Mouse (Mus musculus) liver, embryonic 12.5 days (tissue): ENCODE data around the gene Trp53i13. TPM values are rescaled to one million over a fixed set of nuclear protein-coding genes. Genes with fewer than 3 reads are reported as not detected.

Experiments
- ATAC-seq: fragments of 200-750 bp; cut with Nextera tagmentation; 2 replicates; pipeline ENCODE4 v1.8.0; 2017; ENCODE audit warnings: moderate number of reproducible peaks, mild to moderate bottlenecking, moderate library complexity
- H3K27ac ChIP-seq: fragments of 300-500 bp; sonication (generic); 2 replicates; pipeline ENCODE4 v1.5.1; 2016; ENCODE audit warnings: mild to moderate bottlenecking
- H3K27me3 ChIP-seq: fragments of 300-500 bp; sonication (generic); replicated peaks from 2 replicates; pipeline ENCODE4 v1.6.1; 2016; ENCODE audit warnings: mild to moderate bottlenecking, moderate library complexity
- H3K36me3 ChIP-seq: fragments of 300-500 bp; sonication (generic); 2 replicates; pipeline ENCODE4 v1.6.1; 2016; ENCODE audit warnings: mild to moderate bottlenecking, moderate library complexity
- H3K4me1 ChIP-seq: fragments of 300-500 bp; sonication (generic); 2 replicates; pipeline ENCODE4 v1.6.1; 2016
- H3K4me2 ChIP-seq: fragments of 300-500 bp; sonication (generic); 2 replicates; pipeline ENCODE4 v1.6.1; 2016; ENCODE audit warnings: mild to moderate bottlenecking, moderate library complexity
- H3K4me3 ChIP-seq: fragments of 300-500 bp; sonication (generic); 2 replicates; pipeline ENCODE4 v1.5.1; 2016; ENCODE audit warnings: mild to moderate bottlenecking, moderate library complexity
- H3K9ac ChIP-seq: fragments of 300-500 bp; sonication (generic); 2 replicates; pipeline ENCODE4 v1.6.1; 2016; ENCODE audit warnings: mild to moderate bottlenecking, moderate library complexity
- H3K9me3 ChIP-seq: fragments of 300-500 bp; sonication (generic); replicated peaks from 2 replicates; pipeline ENCODE4 v1.6.1; 2016; ENCODE audit warnings: mild to moderate bottlenecking, moderate library complexity
- WGBS: fragments of 180-500 bp; shearing (Covaris S2); methylation state at CpG from one replicate; pipeline ENCODE4 v1.1.7; 2016; ENCODE audit not compliant: insufficient replicate concordance; 5-methylcytosine and 5-hydroxymethylcytosine counted together
- polyA plus RNA-seq: library from polyadenylated mRNA; unstranded; fragments of >200 nt; fragmentation: Nextera tagmentation; extraction: Ambion mirVana; gene quantifications from 2 replicates; pipeline ENCODE4 v1.2.1, GENCODE M21; 2016

The Trp53i13 gene
- polyA plus RNA-seq, 1 experiment from 2014 or later = 9.3 TPM

GRCm38 (mm10) chr11:77505291-77505980, 10.3 kb downstream of the Trp53i13 start:
- Histone ChIP-seq H3K27ac (no peak overlapping the region), H3K4me2 (no peak overlapping the region), H3K9ac (no peak overlapping the region), H3K27me3 (no peaks in the 10 kb centered on the region), H3K9me3 (no peaks in the 10 kb centered on the region), H3K4me3 (no peak overlapping the region), H3K36me3 (peaks cover 66% of the 10 kb centered on the region), H3K4me1 (peaks cover 15% of the 10 kb centered on the region)
- 86% methylated on average over 22 of the region's 22 CpGs for WGBS
- no peak for ATAC-seq

GRCm38 (mm10) chr11:77504377-77504776, 11.4 kb downstream of the Trp53i13 start:
- Histone ChIP-seq H3K4me1 (peaks cover 15% of the 10 kb centered on the region), H3K36me3 (peaks cover 77% of the 10 kb centered on the region), H3K9ac (no peak overlapping the region), H3K9me3 (no peaks in the 10 kb centered on the region), H3K27ac (no peak overlapping the region), H3K27me3 (no peaks in the 10 kb centered on the region), H3K4me2 (no peak overlapping the region), H3K4me3 (no peak overlapping the region)
- 88% methylated on average over 19 of the region's 19 CpGs for WGBS
- no peak for ATAC-seq

GRCm38 (mm10) chr11:77503511-77503910, 12.3 kb downstream of the Trp53i13 start:
- Histone ChIP-seq H3K4me2 (no peak overlapping the region), H3K4me1 (peaks cover 11% of the 10 kb centered on the region), H3K36me3 (peaks cover 86% of the 10 kb centered on the region), H3K9ac (no peak overlapping the region), H3K27me3 (no peaks in the 10 kb centered on the region), H3K27ac (no peak overlapping the region), H3K9me3 (no peaks in the 10 kb centered on the region), H3K4me3 (no peak overlapping the region)
- ATAC-seq = no peak
- WGBS = 55% methylated on average over 3 of the region's 3 CpGs

- peaks cover 84% of the 10 kb centered on the region for H3K36me3 ChIP-seq
- H3K4me2 ChIP-seq = no peak overlapping the region
- WGBS = 81% methylated on average over 6 of the region's 6 CpGs
- peaks cover 17% of the 10 kb centered on the region for H3K4me1 ChIP-seq
- no peak overlapping the region for H3K9ac ChIP-seq
- no peaks in the 10 kb centered on the region for H3K9me3 ChIP-seq
- no peak for ATAC-seq
- H3K27ac ChIP-seq = no peak overlapping the region
- no peak overlapping the region for H3K4me3 ChIP-seq
- H3K27me3 ChIP-seq = no peaks in the 10 kb centered on the region
These were observed 13.3 kb downstream of the Trp53i13 start for GRCm38 (mm10) chr11:77502481-77502880.

- Histone ChIP-seq H3K27ac (no peak overlapping the region), H3K4me2 (no peak overlapping the region), H3K9me3 (no peaks in the 10 kb centered on the region), H3K27me3 (no peaks in the 10 kb centered on the region), H3K4me3 (no peak overlapping the region), H3K36me3 (peaks cover 79% of the 10 kb centered on the region), H3K4me1 (peaks cover 22% of the 10 kb centered on the region), H3K9ac (no peak overlapping the region)
- no peak for ATAC-seq
- WGBS = 70% methylated on average over 4 of the region's 4 CpGs
These were observed 13.8 kb downstream of the Trp53i13 start for GRCm38 (mm10) chr11:77501971-77502370.

- WGBS = 23% methylated on average over 5 of the region's 5 CpGs
- Histone ChIP-seq H3K36me3 (peaks cover 73% of the 10 kb centered on the region), H3K27me3 (no peaks in the 10 kb centered on the region), H3K9me3 (no peaks in the 10 kb centered on the region), H3K4me2 (no peak overlapping the region), H3K9ac (no peak overlapping the region), H3K4me1 (peaks cover 26% of the 10 kb centered on the region), H3K4me3 (no peak overlapping the region), H3K27ac (no peak overlapping the region)
- ATAC-seq = no peak
These were observed 14.4 kb downstream of the Trp53i13 start for GRCm38 (mm10) chr11:77501392-77501791.

- WGBS = 86% methylated on average over 17 of the region's 17 CpGs
- Histone ChIP-seq H3K27me3 (no peaks in the 10 kb centered on the region), H3K4me2 (no peak overlapping the region), H3K36me3 (peaks cover 66% of the 10 kb centered on the region), H3K4me1 (peaks cover 32% of the 10 kb centered on the region), H3K4me3 (no peak overlapping the region), H3K9ac (no peak overlapping the region), H3K9me3 (no peaks in the 10 kb centered on the region), H3K27ac (no peak overlapping the region)
- no peak for ATAC-seq
These were observed 15.1 kb downstream of the Trp53i13 start for GRCm38 (mm10) chr11:77500361-77501325.

- H3K4me3 ChIP-seq = no peak overlapping the region
- H3K27me3 ChIP-seq = no peaks in the 10 kb centered on the region
- H3K36me3 ChIP-seq = peaks cover 53% of the 10 kb centered on the region
- no peak overlapping the region for H3K9ac ChIP-seq
- no peak overlapping the region for H3K27ac ChIP-seq
- WGBS = 79% methylated on average over 7 of the region's 7 CpGs
- no peaks in the 10 kb centered on the region for H3K9me3 ChIP-seq
- no peak overlapping the region for H3K4me2 ChIP-seq
- peaks cover 45% of the 10 kb centered on the region for H3K4me1 ChIP-seq
- no peak for ATAC-seq
These were observed 16.4 kb downstream of the Trp53i13 start for GRCm38 (mm10) chr11:77499354-77499753.

GRCm38 (mm10) chr11:77498261-77499139, 17.3 kb downstream of the Trp53i13 start:
- Histone ChIP-seq H3K27ac (0 out of 2 replicates have a peak overlapping the region, but pooled peaks have one; percentile 36), H3K36me3 (peaks cover 44% of the 10 kb centered on the region), H3K27me3 (no peaks in the 10 kb centered on the region), H3K9me3 (no peaks in the 10 kb centered on the region), H3K4me3 (no peak overlapping the region), H3K4me2 (peak overlapping the region; percentile 10; the same call in 1 of the 2 replicates), H3K4me1 (peaks cover 53% of the 10 kb centered on the region), H3K9ac (0 out of 2 replicates have a peak overlapping the region, but pooled peaks have one; percentile 7)
- WGBS = 79% methylated on average over 12 of the region's 12 CpGs
- ATAC-seq = no peak

GRCm38 (mm10) chr11:77497851-77498250, 17.9 kb downstream of the Trp53i13 start:
- Histone ChIP-seq H3K4me3 (no peak overlapping the region), H3K4me1 (peaks cover 55% of the 10 kb centered on the region)
- WGBS = 68% methylated on average over 4 of the region's 4 CpGs

GRCm38 (mm10) chr11:77497341-77497756, 18.4 kb downstream of the Trp53i13 start:
- Histone ChIP-seq H3K27ac (peak overlapping the region; percentile 73; the same call in 1 of the 2 replicates), H3K4me2 (no peak overlapping the region; the same call in 1 of the 2 replicates), H3K36me3 (peaks cover 33% of the 10 kb centered on the region), H3K4me3 (no peak overlapping the region), H3K4me1 (peaks cover 60% of the 10 kb centered on the region), H3K9ac (no peak overlapping the region), H3K27me3 (no peaks in the 10 kb centered on the region), H3K9me3 (no peaks in the 10 kb centered on the region)
- no peak for ATAC-seq
- 40% methylated on average over 6 of the region's 6 CpGs for WGBS

More at GRCm38 (mm10) chr11:77497851-77498250, 17.9 kb downstream of the Trp53i13 start:
- Histone ChIP-seq H3K4me2 (peak overlapping the region; percentile 10; the same call in 1 of the 2 replicates), H3K9me3 (no peaks in the 10 kb centered on the region), H3K27ac (0 out of 2 replicates have a peak overlapping the region, but pooled peaks have one; percentile 36), H3K36me3 (peaks cover 38% of the 10 kb centered on the region), H3K9ac (no peak overlapping the region), H3K27me3 (no peaks in the 10 kb centered on the region)
- ATAC-seq = no peak
